Mouse (Mus musculus): Measurements from ENCODE around the gene Brd9. TPM values are rescaled to one million over a fixed set of nuclear protein-coding genes. Genes with fewer than 3 reads are reported as not detected.
"Not testable (repeated sequence)": the region's sequence is repeated elsewhere in the genome, so short reads cannot be mapped to it uniquely, and the experiment has no call there.

Brd9 gene
- polyA plus RNA-seq, 1 experiment: 60.6 TPM

DNA sequence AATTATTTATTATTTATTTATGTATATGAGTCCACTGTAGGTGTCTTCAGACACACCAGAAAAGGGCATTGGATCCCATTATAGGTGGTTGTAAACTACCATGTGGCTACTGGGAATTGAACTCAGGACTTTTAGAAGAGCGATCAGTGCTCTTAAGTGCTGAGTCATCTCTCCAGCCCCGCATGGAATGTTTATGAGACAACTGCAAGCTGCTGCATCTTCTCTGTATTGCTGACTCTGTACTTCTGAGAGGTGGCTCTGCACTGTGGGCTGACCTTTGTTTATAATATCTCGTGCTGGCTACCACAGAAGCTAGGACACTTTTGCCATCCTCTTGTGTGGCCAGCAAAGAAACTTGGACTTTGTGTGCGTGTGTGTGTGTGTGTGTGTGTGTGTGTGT is 63.9 kb downstream of the Brd9 start:
- DNase-seq: no peak
- Histone ChIP-seq H3K27me3 (ENCODE audit: control insufficient read depth, insufficient read depth, low read length) (no peaks in the 10 kb centered on the region), H3K36me3 (ENCODE audit: control insufficient read depth, insufficient read depth, low read length) (no peaks in the 10 kb centered on the region), H3K4me3 (ENCODE audit: control insufficient read depth, insufficient read depth, low read length) (no peak overlapping the region), H3K4me1 (replicated peaks; ENCODE audit: control insufficient read depth, insufficient read depth, low read length) (no peaks in the 10 kb centered on the region), H3K27ac (ENCODE audit: control insufficient read depth, insufficient read depth, low read length) (no peak overlapping the region)
- no peak for TF ChIP-seq CTCF (IDR thresholded peaks at IDR 0.05; ENCODE audit: borderline replicate concordance, control insufficient read depth, extremely low read depth, insufficient read depth, low read length, poor library complexity)
- no peak for TF ChIP-seq POLR2A (IDR thresholded peaks at IDR 0.05; ENCODE audit: control insufficient read depth, extremely low read depth, insufficient read depth, low read length, poor library complexity)
- 73% methylated on average over 4 of the region's 4 CpGs for WGBS

DNA sequence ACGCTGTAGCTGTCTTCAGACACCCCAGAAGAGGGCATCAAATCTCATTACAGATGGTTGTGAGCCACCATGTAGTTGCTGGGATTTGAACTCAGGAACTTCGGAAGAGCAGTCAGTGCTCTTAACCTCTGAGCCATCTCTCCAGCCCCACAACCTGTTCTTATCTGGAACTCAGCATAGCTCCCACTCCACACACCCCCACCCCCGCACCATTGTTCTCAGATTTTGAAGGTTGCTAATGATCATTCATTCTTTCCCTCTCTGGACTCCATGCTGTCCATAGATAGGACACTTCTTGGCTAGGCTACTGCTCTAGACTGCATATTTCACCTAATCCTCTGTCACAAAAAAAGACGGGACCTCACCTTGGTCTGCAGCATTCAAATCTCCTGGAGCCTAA is 69.3 kb downstream of the Brd9 start:
- H3K4me1 ChIP-seq (replicated peaks; ENCODE audit: control insufficient read depth, insufficient read depth, low read length): peaks cover 16% of the 10 kb centered on the region
- H3K36me3 ChIP-seq (ENCODE audit: control insufficient read depth, insufficient read depth, low read length); DNase-seq; H3K27ac ChIP-seq (ENCODE audit: control insufficient read depth, insufficient read depth, low read length); H3K4me3 ChIP-seq (ENCODE audit: control insufficient read depth, insufficient read depth, low read length); H3K27me3 ChIP-seq (ENCODE audit: control insufficient read depth, insufficient read depth, low read length): not testable (repeated sequence)
- WGBS: 86% methylated on average over 4 of the region's 4 CpGs

- H3K4me1 ChIP-seq (replicated peaks; ENCODE audit: control insufficient read depth, insufficient read depth, low read length): peaks cover 16% of the 10 kb centered on the region
- not testable (repeated sequence) for DNase-seq; H3K4me3 ChIP-seq (ENCODE audit: control insufficient read depth, insufficient read depth, low read length); H3K27ac ChIP-seq (ENCODE audit: control insufficient read depth, insufficient read depth, low read length); H3K36me3 ChIP-seq (ENCODE audit: control insufficient read depth, insufficient read depth, low read length); H3K27me3 ChIP-seq (ENCODE audit: control insufficient read depth, insufficient read depth, low read length)
- WGBS: 75% methylated on average over 2 of the region's 2 CpGs
Observed at GRCm38 (mm10) chr13:74008216-74008615, 70.6 kb downstream of the Brd9 start.

- Histone ChIP-seq H3K27ac (ENCODE audit: control insufficient read depth, insufficient read depth, low read length) (no peak within 1 kb of the TSS), H3K27me3 (ENCODE audit: control insufficient read depth, insufficient read depth, low read length) (no peaks in the 10 kb centered on the region; the same call in 1 of the 2 replicates), H3K4me3 (ENCODE audit: control insufficient read depth, insufficient read depth, low read length) (peak within 1 kb of the TSS; percentile 40), H3K36me3 (ENCODE audit: control insufficient read depth, insufficient read depth, low read length) (no peaks in the 10 kb centered on the region), H3K4me1 (replicated peaks; ENCODE audit: control insufficient read depth, insufficient read depth, low read length) (peaks cover 16% of the 10 kb centered on the region)
- DNase-seq: peak; percentile 93
- TF ChIP-seq POLR2A (IDR thresholded peaks at IDR 0.05; ENCODE audit: control insufficient read depth, extremely low read depth, insufficient read depth, low read length, poor library complexity) (no peak), CTCF (IDR thresholded peaks at IDR 0.05; ENCODE audit: borderline replicate concordance, control insufficient read depth, extremely low read depth, insufficient read depth, low read length, poor library complexity) (peak; percentile 38; the same call in 1 of the 2 replicates)
- WGBS: 1% methylated on average over 56 of the region's 56 CpGs
Observed at GRCm38 (mm10) chr13:74008948-74009718, 71.5 kb downstream of the Brd9 start, which contains the start of gene Tppp. Tppp (plus strand) TSS chr13:74009407.

DNA sequence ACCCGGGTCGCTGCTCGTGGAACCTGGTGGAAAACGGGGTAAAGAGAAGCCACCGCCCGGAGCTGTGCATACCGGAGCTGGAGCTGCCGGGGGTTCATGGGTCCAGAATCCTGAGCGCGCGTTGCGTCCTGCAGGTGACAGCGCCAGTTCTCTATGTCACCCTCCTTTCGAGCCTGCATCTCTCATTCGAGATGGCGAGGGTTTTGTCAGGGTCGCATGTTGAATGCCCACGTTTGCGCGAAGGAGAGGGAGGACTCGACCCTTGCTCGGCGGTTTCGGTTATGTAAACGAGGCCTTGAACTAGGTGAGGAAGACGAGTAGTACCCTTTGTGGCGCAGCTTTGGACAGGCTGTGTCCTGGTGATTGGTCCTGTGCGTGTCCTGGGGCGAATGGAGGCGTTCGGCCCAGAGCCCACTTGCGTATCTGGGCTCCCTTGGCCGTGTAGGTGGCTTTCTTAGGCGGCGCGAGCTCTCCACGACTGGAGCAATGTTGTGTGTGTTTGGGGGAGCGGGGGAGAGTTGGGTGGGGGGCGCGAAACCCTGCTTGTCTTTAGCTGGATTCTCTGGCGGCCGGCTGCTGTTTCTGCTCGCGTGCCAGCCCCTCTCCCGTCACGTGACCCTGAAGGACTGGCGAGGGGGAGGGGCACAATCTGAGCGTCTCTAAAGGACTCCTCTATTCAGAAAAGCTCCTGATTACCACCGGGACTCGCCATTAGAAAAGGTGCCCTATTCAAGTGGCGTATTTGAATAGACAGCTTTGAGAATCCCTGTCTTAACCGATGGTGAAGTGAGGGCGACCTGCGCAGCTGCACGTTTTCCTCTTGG is 72.4 kb downstream of the Brd9 start:
- peak; percentile 47 for DNase-seq
- H3K27me3 ChIP-seq (ENCODE audit: control insufficient read depth, insufficient read depth, low read length): no peaks in the 10 kb centered on the region; the same call in 1 of the 2 replicates
- H3K4me1 ChIP-seq (replicated peaks; ENCODE audit: control insufficient read depth, insufficient read depth, low read length): peaks cover 16% of the 10 kb centered on the region
- no peaks in the 10 kb centered on the region for H3K36me3 ChIP-seq (ENCODE audit: control insufficient read depth, insufficient read depth, low read length)
- TF ChIP-seq POLR2A (IDR thresholded peaks at IDR 0.05; ENCODE audit: control insufficient read depth, extremely low read depth, insufficient read depth, low read length, poor library complexity) (no peak), CTCF (IDR thresholded peaks at IDR 0.05; ENCODE audit: borderline replicate concordance, control insufficient read depth, extremely low read depth, insufficient read depth, low read length, poor library complexity) (no peak)
- no peak overlapping the region for H3K27ac ChIP-seq (ENCODE audit: control insufficient read depth, insufficient read depth, low read length)
- H3K4me3 ChIP-seq (ENCODE audit: control insufficient read depth, insufficient read depth, low read length): peak overlapping the region; percentile 39
- 2% methylated on average over 55 of the region's 55 CpGs for WGBS

Other genes with a start within 250 kb of the Brd9 start
- gene Slc6a19, start 232.9 kb upstream of the Brd9 start, polyA plus RNA-seq (2012; rRNA removed): 18.6 and 40.6 TPM in 2 replicates
- 144 and 156 TPM in 2 replicates for gene Slc12a7, start 204.7 kb upstream of the Brd9 start, polyA plus RNA-seq (2012; rRNA removed)
- 4.4 and 4.7 TPM in 2 replicates for gene Nkd2, start 90.2 kb upstream of the Brd9 start, polyA plus RNA-seq (2012; rRNA removed)
- gene Trip13, start within 50 bp of the Brd9 start, polyA plus RNA-seq (2012; rRNA removed): 3.7 and 4.9 TPM in 2 replicates
- gene Zdhhc11, start 26.0 kb downstream of the Brd9 start, polyA plus RNA-seq (2012; rRNA removed): 0.08 TPM in 1 of 2 replicates, not detected in the other
- 5.3 and 7.0 TPM in 2 replicates for gene Tppp, start 71.6 kb downstream of the Brd9 start, polyA plus RNA-seq (2012; rRNA removed)
- gene Cep72, start 124.5 kb downstream of the Brd9 start, polyA plus RNA-seq (2012; rRNA removed): 11.1 and 13.6 TPM in 2 replicates
- gene Slc9a3, start 183.6 kb downstream of the Brd9 start, polyA plus RNA-seq (2012; rRNA removed): 0.20 and 0.27 TPM in 2 replicates

Data from thymus, adult 2 months (tissue).